Mouse (Mus musculus) cerebellum, adult 2 months (tissue): Measurements from ENCODE around the gene Tgm2.

ENCODE experiments used
- CTCF ChIP-seq: fragments of 200-500 bp; IDR thresholded peaks from 2 replicates; pipeline ENCODE4 v1.5.1; 2011; ENCODE audit warnings: low read depth, mild to moderate bottlenecking, control low read depth, low read length, moderate library complexity, borderline replicate concordance; ENCODE audit not compliant: insufficient read depth
- POLR2A ChIP-seq: fragments of 200-500 bp; IDR thresholded peaks from 2 replicates; pipeline ENCODE4 v1.6.1; 2011; ENCODE audit warnings: low read length, control low read depth, borderline replicate concordance; ENCODE audit not compliant: insufficient read depth

- TF ChIP-seq POLR2A (no peak), CTCF (no peak)
These were observed 4.4 kb downstream of the Tgm2 start for GRCm38 (mm10) chr2:158141690-158142440.
